Comparison of ENCODE assay signal across 16 mouse cellular contexts in the genomic region with DNA sequence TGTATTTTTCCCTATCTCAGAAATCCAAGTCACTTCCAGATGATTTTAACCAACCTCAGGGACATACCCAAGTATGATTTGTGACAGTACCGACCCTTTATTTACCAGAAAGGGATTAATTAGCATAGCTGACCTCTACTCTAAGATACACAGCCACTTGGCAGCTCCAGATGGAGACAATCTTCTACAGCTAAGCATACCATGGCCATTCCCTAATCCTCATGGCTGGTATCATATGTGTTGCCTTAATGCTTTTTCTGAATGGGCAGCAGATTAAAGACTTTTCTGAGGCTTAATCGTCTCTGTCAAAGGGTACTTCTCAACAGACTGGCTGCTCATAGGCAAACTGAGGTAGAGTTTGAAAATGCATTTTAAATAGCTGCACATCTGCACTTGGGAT.
"Had no signal": no experiment of that assay in that cellular context is flagged by ENCODE, and none has a peak within 500 bp of the region (broad histone marks: within the 10 kb centered on the region; RNA-seq: fewer than 3 reads in every experiment).

No protein-coding gene starts in this region.

- H3K9me3 ChIP-seq: neural tube, embryonic 12.5 days; neural tube, embryonic 13.5 days; neural tube, embryonic 15.5 days; stomach, embryonic 15.5 days had no signal

- H3K27me3 ChIP-seq: neural tube, embryonic 12.5 days; neural tube, embryonic 13.5 days; neural tube, embryonic 15.5 days; stomach, embryonic 15.5 days had no signal

- H3K36me3 ChIP-seq: neural tube, embryonic 12.5 days; neural tube, embryonic 13.5 days; neural tube, embryonic 15.5 days; stomach, embryonic 15.5 days had no signal

- H3K27ac ChIP-seq: neural tube, embryonic 12.5 days; neural tube, embryonic 13.5 days; neural tube, embryonic 15.5 days; stomach, embryonic 15.5 days; stomach, postnatal 0 days had no signal

- H3K9ac ChIP-seq: neural tube, embryonic 12.5 days; neural tube, embryonic 13.5 days; neural tube, embryonic 15.5 days; stomach, embryonic 15.5 days had no signal

- H3K4me2 ChIP-seq: neural tube, embryonic 12.5 days; neural tube, embryonic 13.5 days; neural tube, embryonic 15.5 days; stomach, embryonic 15.5 days had no signal

- H3K4me1 ChIP-seq: neural tube, embryonic 12.5 days; neural tube, embryonic 13.5 days; neural tube, embryonic 15.5 days; stomach, embryonic 15.5 days had no signal

- H3K4me3 ChIP-seq: neural tube, embryonic 12.5 days; neural tube, embryonic 13.5 days; neural tube, embryonic 15.5 days; stomach, embryonic 15.5 days had no signal

- DNase-seq: right cerebral cortex, adult 18-20 months; right cerebral cortex, postnatal 14 days; right cerebral cortex, postnatal 25 days; right cerebral cortex, postnatal 4 days; spleen, adult 18-20 months; thymus, adult 18-20 months; thymus, adult 2 months; thymus, postnatal 14 days; thymus, postnatal 25 days; thymus, postnatal 36 days; thymus, postnatal 4 days had no signal
